Mouse (Mus musculus) A20 (cell line): ENCODE data around the gene Ino80b.
A peak's percentile ranks its signal among the peaks of the same experiment; 100 is the strongest.

Experiments
- DNase-seq: peaks from one replicate; pipeline ENCODE4 v3.0.0-alpha.2; 2011; ENCODE audit warnings: low read depth, low spot score

Gene Ino80b

DNA sequence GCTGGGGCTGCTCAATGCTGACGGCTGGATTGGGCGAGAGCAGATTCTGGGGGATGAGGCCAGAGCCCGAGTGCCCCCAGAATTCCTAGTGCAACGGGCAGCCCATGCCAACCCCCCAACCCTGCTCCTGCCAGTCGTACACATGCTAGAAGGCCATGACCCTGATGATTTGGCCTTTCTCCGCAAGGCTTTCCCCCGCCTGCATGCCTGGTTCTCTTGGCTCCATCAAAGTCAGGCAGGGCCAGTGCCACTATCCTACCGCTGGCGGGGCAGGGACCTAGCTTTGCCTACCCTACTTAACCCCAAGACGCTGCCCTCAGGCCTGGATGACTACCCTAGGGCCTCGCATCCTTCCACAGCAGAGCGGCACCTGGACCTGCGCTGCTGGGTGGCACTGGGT is 7.6 kb downstream of the Ino80b start:
- DNase-seq = no peak

DNA sequence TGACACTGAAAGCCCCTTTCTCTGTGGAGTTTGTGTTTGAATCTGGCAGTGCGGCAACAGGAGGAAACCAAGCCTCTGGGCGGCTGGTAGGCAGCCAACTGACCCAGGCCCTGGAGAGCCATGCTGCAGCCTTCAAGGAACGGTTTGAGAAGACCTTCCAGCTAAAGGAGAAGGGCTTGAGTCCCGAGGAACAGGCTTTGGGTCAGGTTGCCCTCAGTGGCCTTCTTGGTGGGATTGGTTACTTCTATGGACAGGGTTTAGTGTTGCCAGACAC is 8.1 kb downstream of the Ino80b start:
- no peak for DNase-seq

DNA sequence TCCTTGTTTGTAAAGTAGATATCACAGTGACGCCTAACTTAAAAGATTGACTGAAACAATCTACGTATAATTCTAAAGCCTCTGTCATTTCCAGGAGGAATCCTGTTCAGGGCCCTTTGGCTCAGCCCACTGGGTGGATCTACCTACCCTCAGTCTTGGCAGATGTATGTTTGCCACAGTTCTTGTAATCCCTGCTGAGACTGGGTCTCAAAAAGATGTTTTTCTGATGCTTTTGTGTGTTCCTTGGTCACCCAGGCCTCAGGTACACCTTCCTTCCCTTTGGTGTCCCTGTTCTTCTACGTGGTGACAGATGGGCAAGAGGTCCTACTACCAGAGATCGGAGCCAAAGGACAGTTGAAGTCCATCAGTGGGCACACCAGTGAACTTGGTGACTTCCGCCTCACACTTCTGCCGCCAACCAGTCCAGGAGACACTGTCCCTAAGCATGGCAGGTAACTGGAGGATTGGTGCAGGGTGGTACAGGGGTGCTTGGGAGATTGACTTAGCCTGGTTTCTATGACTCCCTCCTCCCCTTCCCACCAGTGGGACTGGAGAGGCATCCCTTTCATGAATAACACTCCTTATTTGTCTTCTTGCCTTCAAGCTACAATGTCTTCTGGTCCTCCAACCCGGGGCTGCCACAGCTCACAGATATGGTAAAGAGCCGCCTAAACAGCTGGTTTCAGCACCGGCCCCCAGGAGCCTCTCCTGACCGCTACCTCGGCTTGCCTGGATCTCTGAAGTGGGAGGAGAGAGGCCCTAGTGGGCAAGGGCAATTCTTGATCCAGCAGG is 8.7 kb downstream of the Ino80b start:
- DNase-seq = no peak

DNA sequence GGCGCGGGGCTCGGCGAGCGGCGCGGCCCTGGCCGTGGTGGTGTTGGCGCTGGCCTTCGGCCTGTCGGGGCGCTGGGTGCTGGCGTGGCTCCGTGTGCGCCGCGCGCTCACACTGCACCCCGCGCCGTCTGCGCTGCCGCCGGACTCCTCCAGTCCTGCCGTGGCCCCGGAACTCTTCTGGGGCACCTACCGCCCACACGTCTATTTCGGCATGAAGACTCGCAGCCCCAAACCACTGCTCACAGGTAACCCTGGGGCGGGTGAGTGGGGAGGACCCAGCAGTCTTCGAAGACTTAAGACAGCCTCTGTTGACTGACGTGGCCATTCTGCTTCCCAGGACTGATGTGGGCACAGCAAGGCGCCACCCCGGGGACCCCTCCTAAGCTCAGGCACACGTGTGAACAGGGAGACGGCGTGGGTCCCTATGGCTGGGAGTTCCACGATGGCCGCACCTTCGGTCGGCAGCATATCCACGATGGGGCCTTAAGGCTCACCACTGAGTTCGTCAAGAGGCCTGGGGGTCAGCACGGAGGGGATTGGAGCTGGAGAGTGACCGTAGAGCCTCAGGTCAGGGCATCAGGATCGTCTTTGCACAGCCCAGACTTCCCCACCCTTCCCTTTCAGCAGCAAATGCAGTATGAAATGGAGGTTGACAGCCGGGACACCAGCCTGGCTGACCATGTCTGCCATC is 9.4 kb downstream of the Ino80b start:
- DNase-seq = no peak

DNA sequence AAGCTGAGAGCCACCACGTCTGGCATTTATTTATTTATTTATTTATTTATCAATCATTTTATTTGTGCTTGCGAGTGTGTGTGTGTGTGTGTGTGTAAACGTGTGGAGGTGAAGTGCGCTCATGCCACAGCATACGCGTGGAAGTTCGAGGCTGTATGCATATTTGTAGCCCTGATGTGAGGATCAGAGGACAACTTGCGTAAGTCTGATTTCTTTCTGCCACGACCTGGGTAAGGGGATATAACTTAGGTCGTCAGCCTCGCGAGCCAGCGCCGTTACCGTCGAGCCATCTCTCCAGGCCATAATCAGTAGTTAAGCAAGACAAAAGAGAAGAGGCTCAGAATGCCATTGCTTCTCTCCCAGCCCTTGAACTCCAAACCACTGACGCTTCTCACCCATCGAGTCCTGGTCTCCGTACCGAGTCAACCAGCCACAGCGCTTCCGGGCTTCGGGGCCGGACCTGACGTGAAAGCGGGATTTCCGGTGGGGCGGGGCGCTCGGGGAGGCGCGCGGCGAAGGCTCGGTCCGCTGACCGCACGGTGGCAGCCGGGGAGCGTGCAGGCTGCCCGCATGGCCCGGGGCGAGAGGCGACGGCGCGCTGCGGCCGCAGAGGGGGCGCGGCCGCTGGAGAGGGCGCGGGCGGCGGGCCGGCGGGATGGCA is 10.1 kb downstream of the Ino80b start, which contains the start of gene Mogs:
Gene Mogs (plus strand): TSS at position 486 of the 661 bp plus-strand sequence.
- DNase-seq = peak; percentile 87

DNA sequence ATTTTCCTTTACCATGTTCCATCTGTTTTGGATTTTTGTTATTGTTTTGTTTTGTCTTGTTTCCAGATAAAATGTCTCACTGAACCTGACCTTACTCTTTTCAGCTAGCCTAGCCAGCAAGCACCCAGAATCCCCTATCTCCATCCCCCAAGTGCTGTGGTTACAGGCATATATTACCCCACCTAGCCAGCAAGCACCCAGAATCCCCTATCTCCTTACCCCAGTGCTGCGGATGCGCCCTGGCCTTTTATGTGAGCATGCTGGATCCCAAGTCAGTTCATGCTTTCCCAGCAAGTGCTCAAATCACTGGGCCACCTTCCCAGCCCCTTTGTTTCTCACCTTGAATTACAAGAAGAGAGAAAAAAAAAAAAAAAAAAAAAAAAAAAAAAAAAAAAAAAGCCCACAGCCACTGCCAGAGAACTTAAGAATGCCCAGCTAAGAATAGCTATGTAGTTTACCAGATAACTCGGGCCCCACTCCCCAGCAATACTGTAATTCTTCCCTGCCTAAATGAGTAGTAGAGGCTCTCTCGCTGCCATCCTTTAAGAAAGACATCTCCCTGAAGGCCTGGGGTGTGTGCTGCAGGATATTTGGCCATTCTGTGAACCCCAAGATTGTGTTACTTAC is 13.6 kb downstream of the Ino80b start:
- DNase-seq = no peak

DNA sequence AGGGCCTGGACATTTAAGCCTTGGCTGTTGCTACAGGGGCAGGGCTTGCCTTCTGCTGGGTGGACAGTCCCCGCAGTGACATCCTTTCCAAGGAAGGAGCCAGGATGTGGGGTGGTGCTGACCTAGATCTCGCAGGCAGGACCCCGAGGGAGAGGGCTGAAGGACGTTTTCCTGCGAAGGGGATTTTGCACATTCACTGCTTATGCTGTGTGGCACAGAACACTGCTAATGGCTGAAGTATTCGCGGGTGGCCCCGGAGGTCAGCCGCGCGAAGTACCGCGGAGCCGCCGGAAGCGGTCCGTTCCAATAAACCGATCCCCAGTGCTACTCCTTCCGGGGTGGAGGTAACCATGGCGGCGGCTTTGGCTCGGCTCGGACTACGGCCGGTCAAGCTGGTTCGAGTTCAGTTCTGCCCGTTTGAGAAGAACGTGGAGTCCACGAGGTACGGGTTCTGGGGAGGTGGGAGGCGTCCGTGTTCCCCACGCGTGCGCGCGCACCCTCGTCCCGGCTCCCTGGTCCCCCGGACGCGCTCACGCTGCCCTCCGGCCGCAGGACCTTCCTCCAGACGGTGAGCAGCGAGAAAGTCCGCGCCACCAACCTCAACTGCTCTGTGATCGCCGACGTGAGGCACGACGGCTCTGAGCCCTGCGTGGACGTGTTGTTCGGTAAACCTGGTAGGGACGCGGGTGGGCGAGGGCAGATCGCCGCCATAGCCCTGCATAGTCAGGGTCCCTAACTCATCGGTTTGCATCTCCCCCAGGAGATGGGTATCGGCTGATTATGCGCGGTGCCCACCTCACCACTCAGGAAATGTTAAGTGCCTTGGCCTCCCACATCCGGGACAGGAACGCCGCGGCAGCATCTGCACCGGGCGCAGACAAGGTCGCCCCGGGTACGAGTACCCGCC is 16.2 kb downstream of the Ino80b start, which contains the start of gene Mrpl53:
Gene Mrpl53 (plus strand): TSS at position 279 of the 907 bp plus-strand sequence.
- DNase-seq = peak; percentile 74

DNA sequence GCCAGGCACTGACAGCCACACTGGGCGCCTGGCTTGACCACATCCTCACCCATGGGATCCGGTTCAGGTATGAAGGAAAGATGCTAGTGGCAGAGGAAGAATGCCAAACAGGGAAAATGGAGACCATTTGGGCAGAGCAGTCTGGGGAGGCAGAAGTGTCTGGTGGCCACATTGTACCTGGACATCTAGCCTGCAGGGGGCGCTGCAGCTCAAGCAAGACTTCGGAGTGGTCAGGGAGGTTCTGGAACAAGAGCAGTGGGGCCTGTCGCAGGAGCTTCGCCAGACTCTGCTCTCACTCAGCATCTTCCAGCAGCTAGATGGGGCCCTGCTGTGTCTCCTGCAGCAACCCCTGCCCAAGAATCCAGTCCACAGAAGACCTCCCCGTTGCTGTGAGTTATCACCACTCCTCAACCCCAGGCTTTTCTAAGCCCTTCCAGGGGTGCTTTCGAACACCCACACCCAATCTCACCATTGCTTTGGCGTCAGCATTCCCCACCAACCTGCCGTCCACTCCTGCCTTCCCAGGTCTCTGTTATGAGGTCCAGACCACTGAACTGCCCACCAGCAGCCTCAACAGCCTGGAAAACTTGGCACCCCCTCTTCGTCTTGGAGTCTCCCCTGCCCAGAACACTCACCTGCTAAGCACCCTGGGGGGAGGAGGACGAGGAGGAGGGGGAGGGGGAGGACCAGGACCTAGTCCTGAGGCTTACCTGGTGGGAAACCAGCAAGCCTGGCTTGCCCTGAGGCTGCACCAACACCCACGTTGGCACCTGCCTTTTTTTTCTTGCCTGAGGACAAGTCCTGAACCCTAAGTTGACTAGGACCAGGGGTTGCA is 17.4 kb downstream of the Ino80b start:
- peak; percentile 72 for DNase-seq

DNA sequence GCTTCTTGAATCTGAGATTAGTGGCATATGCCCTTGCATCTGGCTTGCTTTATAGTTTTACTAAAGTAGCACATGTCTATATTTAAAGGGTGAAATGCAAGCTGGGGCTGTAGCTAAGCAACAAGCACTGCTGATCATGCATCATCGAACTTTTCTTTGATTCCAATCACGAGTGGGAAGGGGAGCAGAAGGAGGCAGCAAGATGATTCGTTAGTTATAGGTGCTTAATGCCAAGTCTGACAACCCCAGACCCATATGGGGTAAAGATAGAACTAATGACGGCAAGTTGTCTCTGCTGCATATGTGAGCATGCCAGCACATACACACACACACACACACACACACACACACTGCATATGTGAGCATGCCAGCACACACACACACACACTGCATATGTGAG is 21.1 kb downstream of the Ino80b start:
- no peak for DNase-seq

DNA sequence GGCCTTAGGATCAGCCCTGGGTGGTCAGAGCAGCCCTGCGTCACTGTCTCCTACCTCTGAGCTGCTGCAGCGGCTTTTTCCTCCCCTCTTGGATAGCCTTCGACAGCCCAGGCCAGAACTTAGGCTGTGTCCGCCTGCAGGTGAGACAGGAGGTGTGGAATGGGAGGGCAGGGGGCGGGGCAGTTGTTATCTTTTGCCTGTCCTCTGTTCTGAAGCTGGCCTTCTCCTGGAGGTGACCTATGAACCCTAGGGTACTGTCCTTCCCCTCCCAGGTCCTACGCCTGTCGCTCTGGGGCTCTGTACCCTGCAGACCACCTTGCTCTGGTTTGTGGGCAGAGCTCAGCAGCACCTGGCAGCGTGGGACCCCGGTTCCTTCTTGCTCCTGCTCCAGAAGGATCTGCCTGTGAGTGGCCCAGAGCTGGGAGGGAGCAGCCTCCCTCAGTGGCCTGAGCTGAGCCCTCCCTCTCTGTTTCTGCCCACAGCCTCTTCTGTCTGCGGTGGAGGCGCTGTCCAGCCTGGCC is 22.0 kb downstream of the Ino80b start:
- no peak for DNase-seq

DNA sequence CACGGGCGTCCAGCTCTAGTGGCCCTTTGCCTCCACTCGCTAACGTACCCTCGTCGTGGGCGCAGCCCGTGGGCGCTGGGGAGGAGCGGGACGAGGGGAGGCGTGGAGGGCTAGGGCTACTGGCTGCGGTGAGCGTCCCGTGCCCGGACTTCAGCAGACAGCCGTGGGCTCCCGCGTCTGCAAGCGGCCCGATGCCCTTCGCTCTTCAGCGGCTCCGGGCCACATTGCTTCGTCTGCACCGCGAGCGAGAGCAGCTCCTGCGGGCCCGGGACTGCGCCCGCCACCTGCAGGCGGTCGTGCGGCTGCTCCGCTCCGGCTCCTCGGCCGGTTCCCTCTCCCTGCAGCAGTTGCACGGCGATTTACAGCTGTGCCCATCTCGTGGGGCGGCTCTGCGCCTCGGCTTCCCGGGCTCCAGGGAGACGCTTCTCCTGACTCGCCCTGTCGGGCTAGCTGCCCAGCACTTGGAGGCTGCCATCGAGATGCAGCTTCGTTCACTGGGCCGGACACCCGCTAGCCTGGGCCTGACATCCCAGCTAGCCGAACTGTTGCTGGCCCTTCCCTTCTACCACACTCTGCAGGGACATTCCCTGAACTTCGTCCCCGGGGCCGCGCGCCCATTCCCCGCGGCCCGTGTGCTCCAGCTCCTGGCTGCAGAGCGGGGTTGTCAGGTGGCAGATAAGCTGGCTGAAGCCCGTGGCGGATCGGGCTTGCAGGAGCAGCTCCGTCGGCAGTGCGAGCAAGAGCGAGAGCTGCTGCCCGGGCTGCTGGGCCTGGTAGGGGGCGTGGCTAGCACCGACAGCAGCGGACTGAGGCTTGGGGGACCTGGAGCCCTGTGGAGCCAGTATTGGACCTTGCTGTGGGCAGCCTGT is 23.3 kb downstream of the Ino80b start:
- DNase-seq = peak; percentile 72

DNA sequence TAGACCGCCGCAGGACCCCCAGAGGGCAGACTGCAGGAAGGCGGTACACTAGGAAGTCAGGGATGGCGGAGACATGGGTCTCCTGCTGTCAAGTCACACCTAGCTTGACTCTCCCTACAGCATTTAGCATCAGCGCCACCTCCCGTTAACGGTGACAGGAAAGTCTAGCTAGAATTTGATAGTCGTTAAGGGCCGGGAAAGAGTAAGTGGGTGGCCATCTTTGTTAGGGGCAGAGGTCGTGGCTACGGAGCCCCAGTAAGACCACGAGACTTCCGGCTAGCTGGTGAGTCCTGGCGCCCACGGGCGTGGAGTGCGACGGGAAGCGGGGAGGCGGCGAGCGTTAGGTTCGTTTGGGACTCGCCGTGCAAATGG is 23.9 kb downstream of the Ino80b start, which contains the start of the genes Ccdc142 and Gm42688:
Gene Ccdc142 (plus strand): TSS at position 286 of the 372 bp plus-strand sequence.
Gene Gm42688 (plus strand): TSS at position 302 of the 372 bp plus-strand sequence.
- DNase-seq = peak; percentile 79

DNA sequence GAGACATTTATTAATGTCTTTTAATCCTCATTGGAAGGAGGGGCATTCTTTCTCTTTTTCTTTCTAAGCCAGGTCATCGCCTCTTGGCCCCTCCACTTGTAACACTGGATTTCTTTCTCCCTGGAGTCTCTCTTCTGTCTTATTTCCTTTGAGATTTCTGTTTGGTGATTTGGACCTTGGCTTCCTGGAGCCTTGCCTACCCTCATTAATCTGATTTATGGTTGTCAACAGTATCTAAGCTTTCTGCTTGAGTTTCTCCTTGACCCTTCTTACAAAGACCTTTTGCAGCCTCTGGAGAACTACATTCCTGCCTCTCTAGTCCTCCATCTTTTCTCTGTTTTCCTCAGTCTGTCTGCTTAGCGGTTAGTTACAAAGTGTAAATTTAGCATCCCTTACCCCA is 26.8 kb downstream of the Ino80b start:
- DNase-seq = no peak

DNA sequence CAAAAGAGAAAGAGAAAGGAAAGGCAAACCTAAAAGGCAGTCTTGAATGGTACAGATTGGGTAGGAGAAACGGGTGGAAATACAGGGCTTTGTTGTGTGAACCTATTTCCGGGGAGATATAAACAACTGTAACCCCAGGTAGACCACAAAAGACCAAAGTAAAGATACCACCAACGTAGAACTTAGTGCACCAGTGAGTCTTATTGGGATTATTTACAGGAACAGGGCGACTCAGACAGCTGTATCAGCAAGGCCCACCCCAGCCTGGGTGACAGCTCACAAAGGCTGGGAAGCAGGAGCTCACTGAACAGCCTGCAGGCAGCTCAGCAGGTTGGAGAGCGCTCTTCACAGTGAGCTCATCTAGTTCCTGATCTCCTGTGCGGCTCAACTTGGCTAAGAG is 29.3 kb downstream of the Ino80b start:
- no peak for DNase-seq

DNA sequence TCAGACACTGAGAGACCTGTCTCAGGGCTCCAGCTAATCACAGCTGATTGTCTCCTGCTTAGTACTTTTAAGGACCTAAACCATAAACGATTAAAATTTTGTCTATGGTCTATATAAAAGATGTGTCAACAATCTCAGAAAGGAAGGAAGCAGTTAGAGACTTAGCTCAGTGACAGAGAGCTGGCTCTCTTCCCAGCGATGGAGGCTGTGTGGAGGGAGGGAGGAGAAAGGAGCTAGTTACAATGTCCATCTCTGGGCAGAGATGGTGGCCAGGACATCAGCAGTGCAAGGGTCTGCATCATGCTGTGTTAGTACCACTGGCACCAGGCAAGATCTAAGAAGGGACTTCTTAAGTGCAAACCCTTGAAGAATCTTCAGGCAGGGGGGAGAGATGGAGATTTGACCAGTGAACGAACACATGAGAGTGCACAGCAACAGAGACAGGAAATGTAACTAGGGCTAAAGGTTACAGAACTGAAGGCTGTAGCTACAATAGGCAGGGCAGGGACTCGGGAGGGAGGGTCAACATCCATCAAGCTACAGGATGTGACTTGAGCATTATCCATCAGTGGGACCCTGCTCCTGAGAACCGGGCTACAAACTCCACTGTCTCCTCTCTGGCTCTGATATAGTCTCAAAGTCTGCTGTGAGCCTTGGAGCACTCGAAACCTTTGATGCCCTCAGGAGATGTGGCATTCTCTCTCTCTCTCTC is 32.7 kb downstream of the Ino80b start:
- no peak for DNase-seq

DNA sequence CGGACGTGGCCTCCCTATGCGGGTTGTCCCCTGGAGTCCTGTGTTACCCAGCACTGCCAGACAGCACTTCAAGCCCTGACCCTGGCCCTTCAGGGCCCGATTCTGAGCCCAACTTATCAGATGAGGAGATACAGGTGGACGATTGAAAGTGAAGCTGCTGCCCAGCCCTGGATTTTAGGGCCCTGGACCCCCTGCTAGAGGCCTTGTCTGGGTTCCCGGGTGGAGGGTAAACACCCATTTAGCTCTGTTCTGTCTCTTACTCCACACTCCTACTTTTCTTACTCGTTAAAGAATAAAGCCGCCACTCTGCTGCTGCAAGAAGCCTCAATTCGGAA is 37.3 kb downstream of the Ino80b start:
- no peak for DNase-seq

DNA sequence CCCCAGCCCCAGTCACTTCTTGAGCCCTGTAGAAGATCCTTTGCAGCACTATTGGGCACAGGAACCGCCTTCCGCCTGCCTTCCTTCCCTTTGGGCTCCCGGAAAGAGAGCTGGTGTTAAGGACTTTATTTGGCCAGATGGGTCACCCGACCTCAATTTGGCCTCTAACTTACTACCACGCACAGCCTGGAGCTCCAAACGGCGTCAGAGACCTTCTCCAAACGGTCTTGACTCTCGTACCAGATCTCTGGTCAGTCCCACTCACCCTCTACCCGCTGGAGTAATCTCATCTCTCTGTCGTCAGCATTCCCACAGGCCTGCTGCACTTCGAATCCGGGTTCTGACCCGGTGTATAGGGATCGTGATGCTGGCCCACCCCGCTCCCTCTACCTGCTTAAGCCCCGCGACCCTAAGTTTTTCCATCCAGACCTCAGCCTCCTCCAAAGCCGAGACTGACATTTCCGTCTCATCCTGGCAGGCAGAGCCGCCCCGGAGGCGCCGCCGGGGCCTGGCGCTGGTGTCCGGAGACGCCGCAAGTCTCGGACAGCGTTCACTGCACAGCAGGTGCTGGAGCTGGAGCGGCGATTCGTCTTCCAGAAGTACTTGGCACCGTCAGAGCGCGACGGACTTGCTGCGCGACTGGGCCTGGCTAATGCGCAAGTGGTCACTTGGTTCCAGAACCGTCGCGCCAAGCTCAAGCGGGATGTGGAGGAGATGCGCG is 37.9 kb downstream of the Ino80b start:
- DNase-seq = no peak
